Mouse (Mus musculus) heart, postnatal 0 days (tissue): ENCODE data around the gene Pard3b.

ENCODE experiments used
- CTCF ChIP-seq: IDR thresholded peaks from 2 replicates; pipeline ENCODE4 v1.5.1; 2016; ENCODE audit warnings: antibody characterized with exemption, control low read depth, low read depth
- EP300 ChIP-seq: IDR thresholded peaks from 2 replicates; pipeline ENCODE4 v1.6.1; 2016; ENCODE audit warnings: antibody characterized with exemption, low read depth

- TF ChIP-seq EP300 (no peak), CTCF (no peak)
These were observed 948.9 kb downstream of the Pard3b start for GRCm38 (mm10) chr1:62587536-62587935.
